Mouse (Mus musculus) intestine, embryonic 14.5 days (tissue): ENCODE data around the gene Angptl1. TPM values are rescaled to one million over a fixed set of nuclear protein-coding genes. Genes with fewer than 3 reads are reported as not detected.

Experiments used
- ATAC-seq: fragments of 200-750 bp; cut with Nextera tagmentation; replicated peaks from 2 replicates; pipeline ENCODE4 v1.8.0; 2017; ENCODE audit warnings: low read depth, moderate number of reproducible peaks, moderate TSS enrichment, moderate library complexity; ENCODE audit not compliant: low FRiP score, low TSS enrichment
- DNase-seq: peaks from one replicate; pipeline ENCODE4 v3.0.0-alpha.2; 2018; ENCODE audit warnings: low spot score
- H3K27ac ChIP-seq: fragments of 300-500 bp; sonication (generic); 2 replicates; pipeline ENCODE4 v1.5.1; 2014; ENCODE audit warnings: low read depth, mild to moderate bottlenecking, control low read depth
- H3K27me3 ChIP-seq: fragments of 300-500 bp; sonication (generic); replicated peaks from 2 replicates; pipeline ENCODE4 v1.6.1; 2014; ENCODE audit warnings: low read length, control low read depth; ENCODE audit not compliant: control insufficient read depth, insufficient read depth
- H3K36me3 ChIP-seq: fragments of 300-500 bp; sonication (generic); 2 replicates; pipeline ENCODE4 v1.6.1; 2014; ENCODE audit warnings: low read length, control low read depth; ENCODE audit not compliant: control insufficient read depth, insufficient read depth
- H3K4me1 ChIP-seq: fragments of 300-500 bp; sonication (generic); replicated peaks from 2 replicates; pipeline ENCODE4 v1.6.1; 2014; ENCODE audit warnings: low read length, control low read depth, mixed read lengths; ENCODE audit not compliant: control insufficient read depth, insufficient read depth
- H3K4me2 ChIP-seq: fragments of 300-500 bp; sonication (generic); 2 replicates; pipeline ENCODE4 v1.6.1; 2014; ENCODE audit warnings: low read length
- H3K4me3 ChIP-seq: fragments of 300-500 bp; sonication (generic); 2 replicates; pipeline ENCODE4 v1.5.1; 2014; ENCODE audit warnings: low read depth, low read length, control low read depth, mixed read lengths
- H3K9ac ChIP-seq: fragments of 300-500 bp; sonication (generic); 2 replicates; pipeline ENCODE4 v1.6.1; 2014; ENCODE audit warnings: mild to moderate bottlenecking, low read length
- H3K9me3 ChIP-seq: fragments of 300-500 bp; sonication (generic); 2 replicates; pipeline ENCODE4 v1.6.1; 2016; ENCODE audit warnings: low read length, control low read depth; ENCODE audit not compliant: control insufficient read depth
- WGBS: fragments of 180-500 bp; shearing (Covaris S2); extraction: QIAGEN DNeasy Blood & Tissue Kit; methylation state at CpG from one replicate; pipeline ENCODE4 v1.1.7; 2014; 5-methylcytosine and 5-hydroxymethylcytosine counted together
- polyA plus RNA-seq: library from polyadenylated mRNA; unstranded; fragments of >200 nt; fragmentation: Nextera tagmentation; extraction: Ambion mirVana; gene quantifications from 2 replicates; pipeline ENCODE4 v1.2.1, GENCODE M21; 2014

Angptl1 gene
- polyA plus RNA-seq, 1 experiment from 2014 or later, result 38.7 TPM

- Histone ChIP-seq H3K4me2 (no peak overlapping the region), H3K9ac (no peak overlapping the region), H3K36me3 (peaks cover 9% of the 10 kb centered on the region), H3K9me3 (no peaks in the 10 kb centered on the region), H3K27ac (no peak overlapping the region), H3K4me3 (no peak overlapping the region), H3K4me1 (peaks cover 12% of the 10 kb centered on the region), H3K27me3 (no peaks in the 10 kb centered on the region)
- 81% methylated on average over 8 of the region's 8 CpGs for WGBS
- ATAC-seq, result no peak
- DNase-seq, result no peak
Observed at GRCm38 (mm10) chr1:156860266-156860665, 21.9 kb downstream of the Angptl1 start.

GRCm38 (mm10) chr1:156861475-156862043 lies 23.2 kb downstream of the Angptl1 start:
- DNase-seq, result no peak
- Histone ChIP-seq H3K27ac (no peak overlapping the region), H3K9ac (no peak overlapping the region), H3K4me3 (no peak overlapping the region), H3K36me3 (peaks cover 9% of the 10 kb centered on the region), H3K9me3 (no peaks in the 10 kb centered on the region), H3K27me3 (no peaks in the 10 kb centered on the region), H3K4me1 (peaks cover 12% of the 10 kb centered on the region), H3K4me2 (no peak overlapping the region)
- no peak for ATAC-seq
- WGBS, result 55% methylated on average over 4 of the region's 4 CpGs

GRCm38 (mm10) chr1:156863726-156864125 lies 25.4 kb downstream of the Angptl1 start:
- Histone ChIP-seq H3K27ac (peak overlapping the region; percentile 80), H3K9ac (no peak overlapping the region), H3K9me3 (no peaks in the 10 kb centered on the region), H3K4me1 (peaks cover 12% of the 10 kb centered on the region), H3K36me3 (peaks cover 3% of the 10 kb centered on the region; the same call in 1 of the 2 replicates), H3K27me3 (no peaks in the 10 kb centered on the region), H3K4me3 (no peak overlapping the region), H3K4me2 (no peak overlapping the region)
- 51% methylated on average over 3 of the region's 3 CpGs for WGBS
- ATAC-seq (no peak), DNase-seq (no peak)

- no peak overlapping the region for H3K4me3 ChIP-seq
- no peaks in the 10 kb centered on the region for H3K9me3 ChIP-seq
- no peak overlapping the region for H3K9ac ChIP-seq
- DNase-seq, result no peak
- H3K27ac ChIP-seq, result peak overlapping the region; percentile 80
- peaks cover 2% of the 10 kb centered on the region; the same call in 1 of the 2 replicates for H3K36me3 ChIP-seq
- ATAC-seq, result 0 out of 2 replicates have a peak, but pooled peaks have one; percentile 5
- no peaks in the 10 kb centered on the region for H3K27me3 ChIP-seq
- no peak overlapping the region for H3K4me2 ChIP-seq
- WGBS, result 52% methylated on average over 3 of the region's 3 CpGs
- peaks cover 12% of the 10 kb centered on the region for H3K4me1 ChIP-seq
Observed at GRCm38 (mm10) chr1:156864240-156864639, 25.9 kb downstream of the Angptl1 start.

- no peak for ATAC-seq
- WGBS, result 86% methylated on average over 5 of the region's 5 CpGs
Observed at GRCm38 (mm10) chr1:156870028-156870427, 31.7 kb downstream of the Angptl1 start.

GRCm38 (mm10) chr1:156870616-156871015 lies 32.3 kb downstream of the Angptl1 start:
- H3K4me1 ChIP-seq, result no peaks in the 10 kb centered on the region
- no peak overlapping the region for H3K4me2 ChIP-seq
- ATAC-seq (no peak), DNase-seq (no peak)
- no peak overlapping the region for H3K27ac ChIP-seq
- H3K9ac ChIP-seq, result no peak overlapping the region
- WGBS, result 86% methylated on average over 4 of the region's 4 CpGs
- H3K4me3 ChIP-seq, result no peak overlapping the region
- no peaks in the 10 kb centered on the region for H3K9me3 ChIP-seq
- no peaks in the 10 kb centered on the region for H3K36me3 ChIP-seq
- H3K27me3 ChIP-seq, result no peaks in the 10 kb centered on the region

More at GRCm38 (mm10) chr1:156870028-156870427, 31.7 kb downstream of the Angptl1 start:
- Histone ChIP-seq H3K4me2 (no peak overlapping the region), H3K9me3 (no peaks in the 10 kb centered on the region), H3K4me3 (no peak overlapping the region), H3K4me1 (no peaks in the 10 kb centered on the region), H3K36me3 (no peaks in the 10 kb centered on the region), H3K27ac (no peak overlapping the region), H3K27me3 (no peaks in the 10 kb centered on the region), H3K9ac (no peak overlapping the region)
- DNase-seq, result no peak

- Histone ChIP-seq H3K36me3 (peaks cover 9% of the 10 kb centered on the region), H3K27ac (no peak overlapping the region), H3K9me3 (no peaks in the 10 kb centered on the region), H3K9ac (no peak overlapping the region), H3K4me1 (no peaks in the 10 kb centered on the region), H3K4me3 (no peak overlapping the region), H3K27me3 (no peaks in the 10 kb centered on the region), H3K4me2 (no peak overlapping the region)
- 71% methylated on average over 2 of the region's 2 CpGs for WGBS
- DNase-seq, result no peak
- ATAC-seq, result no peak
Observed at GRCm38 (mm10) chr1:156884782-156885181, 46.4 kb downstream of the Angptl1 start.

GRCm38 (mm10) chr1:156885879-156886278 lies 47.5 kb downstream of the Angptl1 start:
- Histone ChIP-seq H3K9me3 (no peaks in the 10 kb centered on the region), H3K27ac (no peak overlapping the region), H3K9ac (no peak overlapping the region), H3K27me3 (no peaks in the 10 kb centered on the region), H3K4me1 (no peaks in the 10 kb centered on the region), H3K4me3 (no peak overlapping the region), H3K4me2 (no peak overlapping the region), H3K36me3 (peaks cover 9% of the 10 kb centered on the region)
- ATAC-seq (no peak), DNase-seq (no peak)
- WGBS, result 85% methylated on average over 2 of the region's 2 CpGs

GRCm38 (mm10) chr1:156888830-156889229 lies 50.5 kb downstream of the Angptl1 start:
- H3K4me3 ChIP-seq, result no peak overlapping the region
- no peak overlapping the region for H3K27ac ChIP-seq
- no peak overlapping the region for H3K4me2 ChIP-seq
- no peak overlapping the region for H3K9ac ChIP-seq
- no peaks in the 10 kb centered on the region for H3K27me3 ChIP-seq
- no peaks in the 10 kb centered on the region for H3K4me1 ChIP-seq
- peaks cover 9% of the 10 kb centered on the region for H3K36me3 ChIP-seq
- ATAC-seq (no peak), DNase-seq (no peak)
- H3K9me3 ChIP-seq, result no peaks in the 10 kb centered on the region
- 87% methylated on average over 4 of the region's 4 CpGs for WGBS
